Mouse (Mus musculus): ENCODE data around the gene Ubox5.

The Ubox5 gene

DNA sequence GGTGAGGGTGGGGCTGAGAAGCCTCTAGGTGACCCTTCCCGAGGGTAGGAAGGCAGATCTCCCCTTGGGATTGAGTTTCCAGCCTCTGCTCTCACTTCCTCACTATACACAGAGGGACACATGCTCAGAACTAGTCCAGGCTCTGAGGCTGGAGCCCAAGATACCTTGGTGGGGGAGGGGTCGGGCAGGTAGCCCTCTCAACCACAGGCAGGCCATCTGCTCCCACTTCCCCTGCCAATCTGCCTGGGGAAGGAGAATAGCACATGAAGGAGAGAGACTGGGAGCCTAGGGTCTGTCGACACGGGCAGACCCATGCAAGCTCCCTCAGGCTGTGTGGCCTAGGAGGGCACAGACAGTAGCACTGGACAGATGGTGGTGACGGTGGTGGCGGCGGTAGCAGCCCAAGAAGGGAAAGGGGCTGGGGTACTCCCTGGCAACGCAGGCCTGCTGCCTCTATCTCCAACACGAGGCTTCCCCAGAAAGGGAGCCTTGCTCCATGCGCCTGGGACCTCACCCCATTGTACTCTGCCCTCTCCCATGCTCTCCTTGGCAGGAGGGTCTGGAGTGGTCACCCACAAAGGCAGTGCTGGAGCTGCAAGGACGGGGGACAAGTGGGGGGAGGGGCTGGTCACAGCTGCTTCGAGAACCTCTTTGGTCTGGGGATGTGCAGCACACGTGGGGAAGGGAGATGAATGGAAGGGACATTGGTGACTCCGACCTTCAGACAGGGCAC, 4.3 kb upstream of the Ubox5 start:
- DNase-seq (ENCODE audit: low read depth, low spot score): no peak

DNA sequence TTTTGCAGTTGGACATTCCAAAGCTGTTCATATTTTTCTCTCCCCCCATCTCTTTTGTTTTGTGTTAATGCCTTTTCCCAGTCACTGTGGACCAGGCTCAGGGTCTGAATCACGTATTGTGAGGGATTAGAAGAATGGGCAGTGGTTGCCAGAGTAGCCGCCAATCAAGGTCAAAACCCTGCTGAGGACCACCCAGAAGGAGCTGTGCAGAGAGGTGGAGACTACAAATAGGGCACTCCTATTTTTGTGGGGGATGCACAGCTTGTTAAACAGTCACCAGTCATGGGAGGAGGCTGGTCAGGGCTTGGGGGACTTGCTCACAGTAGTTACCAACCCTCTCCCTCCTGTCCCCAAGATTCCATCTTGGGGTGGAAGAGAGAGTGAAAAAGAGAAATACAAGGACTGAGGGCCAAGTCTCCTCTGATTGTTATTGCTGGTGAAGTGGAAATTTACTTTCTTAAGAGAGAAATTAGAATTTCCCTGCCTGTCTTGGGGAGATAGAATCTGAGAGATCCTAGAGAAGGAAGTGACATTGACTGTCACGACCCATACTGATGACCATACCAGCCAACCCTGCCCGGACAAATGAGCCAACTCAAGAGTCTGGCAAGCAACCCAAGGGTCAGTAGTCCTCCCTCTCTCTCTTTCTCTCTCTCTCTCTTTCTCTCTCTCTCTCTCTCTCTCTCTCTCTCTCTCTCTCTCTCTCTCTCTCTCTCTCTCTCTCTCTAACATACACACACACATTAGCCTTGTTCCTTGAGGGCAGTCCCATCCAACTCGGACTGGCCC, 3.2 kb upstream of the Ubox5 start:
- DNase-seq (ENCODE audit: low read depth, low spot score): no peak

DNA sequence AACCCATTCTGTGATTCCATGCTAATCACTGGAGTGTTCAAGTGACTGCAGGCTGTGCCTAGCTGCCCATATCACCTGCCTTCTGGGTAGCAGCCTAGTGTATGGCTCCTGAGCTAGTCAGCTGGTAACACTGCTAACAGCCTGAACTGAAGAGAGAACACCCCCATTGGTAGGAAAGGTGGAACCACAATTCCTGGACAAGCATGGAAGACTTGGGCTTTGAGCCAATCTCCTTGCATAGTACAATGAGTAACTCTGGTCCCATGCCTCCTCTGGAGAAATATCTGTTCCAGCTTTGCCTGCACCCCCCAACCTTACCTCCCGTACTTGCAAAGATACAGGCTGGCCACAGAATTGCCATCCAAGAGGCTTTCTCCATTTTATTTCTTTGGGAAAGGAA, 2.6 kb upstream of the Ubox5 start:
- no peak for DNase-seq (ENCODE audit: low read depth, low spot score)

DNA sequence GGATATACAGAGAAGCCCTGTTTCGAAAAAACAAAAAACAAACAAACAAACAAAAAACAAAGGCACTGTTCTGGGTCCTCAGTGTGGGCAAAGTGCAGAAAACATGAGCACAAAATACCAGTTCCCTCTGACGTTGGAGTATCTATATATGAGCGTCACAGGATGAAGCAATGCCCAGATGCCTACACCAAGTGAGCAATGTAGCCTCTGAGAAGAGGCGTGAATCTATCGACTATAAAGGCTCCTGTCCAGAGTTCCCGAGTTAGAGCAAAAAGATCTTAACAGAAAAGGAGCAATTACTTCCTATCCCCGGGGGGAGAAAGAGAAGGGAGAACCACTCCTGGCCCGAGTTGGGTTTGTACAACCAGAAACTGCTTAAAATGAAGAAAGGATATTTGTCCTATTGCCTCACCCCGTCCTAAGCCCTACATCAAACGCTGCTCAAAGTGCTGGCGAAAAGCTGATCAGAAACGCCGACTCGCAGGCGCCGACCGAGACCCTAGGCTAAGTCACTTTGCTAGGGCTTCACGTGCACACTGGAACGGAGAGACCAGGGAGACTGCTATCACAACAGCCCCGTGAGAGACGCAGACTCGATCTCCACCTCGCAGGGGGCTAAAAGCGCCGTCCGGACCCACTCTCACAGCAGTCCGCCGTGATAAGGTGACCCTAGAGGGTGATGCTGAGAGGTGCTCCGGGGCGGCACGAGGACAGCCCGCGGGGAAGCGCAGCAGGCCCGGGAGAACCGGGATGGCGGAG, 579 bp downstream of the Ubox5 start:
- no peak for DNase-seq (ENCODE audit: low read depth, low spot score)

DNA sequence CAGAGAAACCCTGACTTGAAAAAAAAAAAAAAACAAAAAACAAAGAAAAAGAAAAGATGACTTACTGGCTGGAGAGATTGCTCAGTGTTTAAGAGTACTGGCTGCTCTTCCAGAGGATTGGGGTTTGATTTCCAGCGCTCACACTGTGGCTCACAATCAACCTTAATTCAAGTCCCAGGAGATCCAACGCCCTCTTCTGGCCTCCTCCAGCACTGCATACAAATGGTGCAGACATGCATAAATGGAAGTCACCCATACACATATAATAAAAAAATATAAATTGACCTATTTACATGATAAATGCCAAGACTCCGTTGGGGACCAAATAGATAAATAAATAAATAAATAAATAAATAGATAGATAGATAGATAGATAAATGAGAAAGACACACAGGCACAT, 1.4 kb downstream of the Ubox5 start:
- no peak for DNase-seq (ENCODE audit: low read depth, low spot score)

DNA sequence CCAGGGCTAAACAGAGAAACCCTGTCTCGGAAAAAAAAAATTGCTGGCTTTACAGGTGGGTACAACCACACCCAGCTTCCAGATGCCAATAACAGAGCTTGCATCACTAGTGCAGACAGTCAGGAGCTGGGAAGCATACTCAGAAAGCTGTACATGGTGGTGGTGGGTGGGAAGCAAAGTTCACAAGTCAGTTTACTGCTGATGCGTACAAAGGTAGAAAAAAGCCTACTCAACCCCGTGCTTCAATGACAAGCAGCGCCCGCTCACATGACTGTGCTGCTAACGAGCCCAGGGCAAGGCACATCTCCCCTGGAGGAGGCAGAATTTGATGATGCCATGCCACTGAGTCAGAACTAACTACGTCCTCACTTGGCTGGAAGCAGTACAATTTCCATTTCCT, 10.9 kb downstream of the Ubox5 start:
- no peak for DNase-seq (ENCODE audit: low read depth, low spot score)

DNA sequence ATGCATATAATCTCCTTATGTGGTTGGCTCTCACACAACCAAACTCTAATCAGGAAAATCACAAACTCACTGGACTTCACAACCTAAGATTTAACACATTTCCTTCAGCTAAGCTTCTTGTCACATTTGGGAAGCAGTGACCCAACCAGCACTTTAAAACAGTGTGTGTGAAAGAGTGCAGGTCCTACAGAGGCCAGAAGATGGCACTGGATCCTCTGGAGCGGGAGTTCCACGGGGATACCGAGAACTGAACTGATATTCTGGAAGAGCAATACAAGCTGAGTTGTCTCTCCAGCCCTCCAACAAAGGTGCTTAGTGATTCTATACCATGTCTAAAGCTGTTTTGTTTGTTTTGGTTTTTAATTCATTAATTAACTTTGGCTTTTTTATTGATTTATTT, 16.7 kb downstream of the Ubox5 start:
- DNase-seq (ENCODE audit: low read depth, low spot score): no peak

DNA sequence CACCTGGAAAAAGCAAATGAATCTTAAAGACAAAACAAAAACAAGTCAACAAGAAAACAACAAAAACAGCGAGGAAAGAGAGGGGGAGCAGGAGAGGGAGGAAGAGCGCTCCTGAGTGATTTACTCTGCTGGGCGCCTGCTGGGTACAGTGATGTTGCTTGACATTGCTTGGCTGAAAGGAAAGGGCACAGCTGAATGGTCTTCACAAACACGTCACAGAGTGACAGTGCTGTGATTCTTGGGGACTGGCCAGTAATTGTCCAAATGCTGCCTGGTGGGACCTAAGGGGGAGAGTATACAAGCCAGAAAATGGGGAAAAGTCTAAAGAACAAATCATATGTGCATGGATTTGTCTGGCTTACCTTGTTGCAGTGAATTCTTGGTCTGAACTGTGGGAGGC, 27.6 kb downstream of the Ubox5 start:
- no peak for DNase-seq (ENCODE audit: low read depth, low spot score)

DNA sequence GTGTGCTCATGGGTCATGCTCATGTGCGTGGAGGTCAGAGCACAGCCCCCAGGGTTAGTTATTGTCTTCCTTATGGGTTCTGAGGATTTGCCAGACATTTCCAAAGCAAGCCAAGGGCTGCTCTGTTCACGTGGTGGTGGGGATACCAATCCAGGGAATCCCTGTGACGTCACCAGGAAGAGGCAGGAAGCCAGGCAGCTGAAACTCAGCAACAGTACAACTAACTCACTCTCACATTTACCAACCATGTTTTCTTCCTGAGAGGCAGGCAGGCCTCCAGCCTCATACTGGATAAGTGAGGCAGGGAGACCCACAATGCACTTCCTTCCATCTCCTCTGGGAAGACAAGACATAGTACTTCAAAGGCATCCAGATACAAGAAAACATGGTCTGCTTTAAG, 31.4 kb downstream of the Ubox5 start:
- no peak for DNase-seq (ENCODE audit: low read depth, low spot score)

DNA sequence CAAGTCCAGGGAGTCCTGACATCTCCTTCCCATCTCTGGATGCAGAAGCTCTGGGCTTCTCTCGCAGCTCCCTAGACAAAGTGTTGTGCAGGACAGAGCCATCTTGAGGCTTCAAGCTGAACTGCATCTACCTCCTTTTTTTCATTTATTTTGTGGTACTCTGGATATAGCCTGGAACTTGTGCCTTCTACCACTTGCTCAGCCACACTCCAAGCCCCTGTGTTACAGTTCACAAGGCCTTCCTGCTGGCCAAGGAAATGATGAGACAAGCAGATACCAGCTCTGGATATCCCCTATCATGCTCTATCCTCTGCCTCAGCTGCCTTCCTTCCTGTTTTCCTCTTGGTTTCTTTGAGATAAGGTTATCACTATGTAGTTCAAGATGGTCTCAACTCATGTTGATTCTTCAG, 32.2 kb downstream of the Ubox5 start:
- DNase-seq (ENCODE audit: low read depth, low spot score): peak; percentile 12

DNA sequence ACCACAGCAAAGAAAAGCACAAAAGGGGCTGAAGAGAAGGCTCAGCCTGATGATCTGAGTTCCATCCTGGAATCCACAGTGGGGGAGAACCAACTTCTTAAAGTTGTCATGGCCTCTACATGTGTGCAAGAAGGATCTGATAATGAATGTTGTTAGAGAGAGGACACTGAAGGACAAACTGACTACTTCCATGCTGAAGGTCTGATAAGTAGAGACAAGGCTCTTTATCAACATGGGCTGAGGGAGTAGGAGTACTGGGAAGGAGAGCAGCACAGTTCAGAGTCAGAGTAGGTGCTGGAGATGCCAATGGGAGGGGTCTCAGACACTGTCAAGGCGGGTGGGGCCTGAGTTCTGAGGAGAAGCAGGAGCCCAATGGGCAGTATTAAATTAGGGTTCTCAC, 34.2 kb downstream of the Ubox5 start:
- DNase-seq (ENCODE audit: low read depth, low spot score): no peak

DNA sequence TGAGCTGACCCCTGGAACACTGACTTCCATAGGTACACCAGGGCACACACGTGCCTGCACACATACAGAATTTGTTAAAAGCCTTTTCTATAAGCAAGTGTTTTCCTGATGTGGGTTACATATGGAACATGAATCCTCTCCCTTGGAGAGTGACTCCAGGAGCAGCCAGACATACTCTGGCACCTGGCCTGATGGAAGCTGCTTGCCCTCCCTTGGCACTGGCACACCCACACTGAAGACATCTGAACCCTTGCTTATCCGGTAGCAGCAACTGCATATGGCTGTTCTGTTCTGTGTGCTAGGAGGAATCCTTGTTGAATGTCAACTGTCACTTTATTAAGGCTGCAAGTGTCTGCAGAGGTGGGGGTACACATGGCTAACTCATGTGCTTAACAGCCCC, 38.8 kb downstream of the Ubox5 start:
- DNase-seq (ENCODE audit: low read depth, low spot score): no peak

DNA sequence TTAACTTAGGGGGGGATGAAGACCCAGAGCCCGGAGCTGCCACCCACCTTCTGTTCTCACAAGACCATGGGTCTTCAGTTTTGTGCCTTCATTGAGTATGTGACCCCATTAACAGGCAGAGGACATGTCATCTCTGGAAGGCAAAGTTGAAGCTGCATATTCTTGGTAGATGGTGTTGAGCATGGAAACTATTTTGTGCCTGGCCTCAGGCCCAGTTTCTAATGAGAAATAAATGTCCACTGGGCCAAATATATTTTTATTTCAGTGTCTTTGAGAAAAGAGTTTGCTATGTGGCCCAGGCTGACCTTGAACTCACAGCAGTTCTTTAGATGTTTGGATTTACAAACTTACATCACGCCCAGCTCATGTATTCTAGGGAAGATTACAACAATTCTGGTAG, 40.1 kb downstream of the Ubox5 start:
- no peak for DNase-seq (ENCODE audit: low read depth, low spot score)

DNA sequence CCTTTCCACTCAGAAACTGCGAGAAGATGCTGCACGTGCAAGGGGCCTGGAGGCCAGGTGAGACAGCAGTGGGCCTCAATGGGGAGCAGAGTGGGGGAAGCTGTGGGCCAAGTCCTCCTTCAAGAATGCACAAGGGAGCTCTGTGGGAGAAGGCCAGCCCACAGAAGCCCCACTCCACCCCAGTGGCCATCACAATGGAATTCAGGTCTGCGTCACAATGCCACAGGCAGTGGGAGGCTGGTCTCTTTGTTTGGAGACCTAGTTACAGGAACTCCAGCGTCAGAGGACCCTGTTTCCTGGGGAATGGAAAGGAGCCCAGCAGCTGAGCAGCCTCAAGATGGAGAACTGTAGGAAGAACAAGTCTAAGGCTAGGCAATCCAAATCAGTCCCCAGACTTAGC, 40.7 kb downstream of the Ubox5 start:
- DNase-seq (ENCODE audit: low read depth, low spot score): no peak

DNA sequence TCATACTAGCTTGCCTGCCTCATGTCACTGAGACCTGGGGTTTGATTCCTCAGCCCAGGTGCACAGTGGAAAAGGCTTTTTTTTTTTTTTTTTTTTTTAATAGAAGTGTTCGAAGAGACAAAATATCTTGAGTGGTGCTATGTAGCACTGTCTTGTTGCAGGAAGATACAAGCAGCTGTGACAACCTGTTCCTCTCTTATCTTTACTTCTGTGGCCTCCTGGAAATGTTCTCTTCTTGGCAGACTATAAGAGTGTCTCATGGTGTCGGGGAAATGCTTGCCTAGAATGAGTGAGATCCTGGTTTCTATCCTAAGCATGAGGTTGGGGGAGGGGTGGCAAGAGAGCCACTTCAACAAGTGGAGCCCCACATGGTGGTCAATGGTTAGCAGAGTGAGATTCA, 41.5 kb downstream of the Ubox5 start:
- no peak for DNase-seq (ENCODE audit: low read depth, low spot score)

DNA sequence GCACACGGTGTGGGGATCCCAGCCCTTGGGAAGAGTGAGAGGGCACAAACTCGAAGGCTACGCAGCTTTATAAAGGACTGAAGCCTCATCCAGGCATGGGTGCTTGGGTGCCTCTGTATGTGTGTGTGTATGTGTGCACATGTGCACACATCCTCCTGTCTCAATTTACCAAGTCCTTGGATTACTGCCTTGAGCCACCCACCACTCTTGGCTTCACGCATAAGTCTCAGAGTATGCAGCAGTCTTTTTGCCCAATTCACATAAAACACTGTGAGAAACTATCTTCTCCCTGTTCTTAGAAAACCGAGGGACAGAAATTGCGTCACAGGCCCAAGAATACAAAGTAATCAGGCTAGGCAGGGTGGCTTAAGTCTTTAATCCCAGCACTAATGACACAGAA, 43.8 kb downstream of the Ubox5 start:
- DNase-seq (ENCODE audit: low read depth, low spot score): no peak

DNA sequence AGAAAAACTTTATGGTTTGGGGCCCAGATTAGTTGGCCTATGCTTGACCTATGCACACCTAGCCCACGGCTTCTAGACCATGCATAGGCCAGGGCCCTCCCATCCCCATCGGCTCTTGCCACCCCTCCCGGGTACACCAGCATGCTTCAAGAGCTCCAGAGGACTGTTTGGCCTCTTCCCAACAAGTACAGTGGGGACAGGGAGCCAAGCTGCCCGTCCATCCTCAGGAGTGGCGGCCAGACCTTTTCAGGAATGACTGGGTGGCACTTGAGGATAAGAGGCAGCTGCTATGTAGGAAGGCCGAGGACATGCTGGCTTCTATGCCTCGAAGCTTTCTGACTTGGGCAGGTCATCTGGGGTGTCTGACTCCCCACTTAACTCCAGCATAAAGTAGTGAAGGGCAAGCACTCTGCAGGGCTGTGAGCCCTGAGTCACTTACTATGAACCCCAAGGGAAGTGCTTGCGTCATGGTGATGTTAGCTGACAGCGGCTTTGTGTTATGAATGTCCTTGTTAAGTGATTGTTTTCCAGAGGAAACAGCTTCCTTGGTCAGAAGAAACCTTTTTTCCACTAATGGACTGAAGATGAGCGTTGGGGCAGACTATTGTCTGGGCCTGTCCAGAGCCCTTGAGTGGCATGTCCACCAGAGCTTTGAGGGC, 45.8 kb downstream of the Ubox5 start:
- no peak for DNase-seq (ENCODE audit: low read depth, low spot score)

DNA sequence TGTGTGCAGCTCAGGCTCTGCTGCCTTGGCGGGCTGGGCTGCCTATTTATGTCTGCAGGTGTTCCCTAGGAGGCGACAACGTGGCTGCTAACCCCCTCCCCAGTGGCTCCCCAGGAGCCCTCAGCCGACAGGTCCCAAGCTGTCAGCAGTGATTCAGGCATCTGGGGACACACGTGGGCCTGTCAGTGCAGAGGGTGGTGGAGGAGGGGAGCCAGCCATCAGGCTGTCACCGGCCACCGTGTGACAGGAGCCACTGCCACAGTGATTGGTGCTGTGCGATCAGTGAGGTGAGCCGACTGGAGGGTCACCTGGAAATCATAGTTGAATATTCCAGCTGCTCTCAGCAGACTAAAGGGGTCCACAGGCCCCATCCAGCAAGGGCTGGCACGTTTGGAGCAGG, 47.3 kb downstream of the Ubox5 start, which contains the start of gene Avp:
Gene Avp, minus strand, starts transcription at position 3 of the 400 bp plus-strand sequence.
- no peak for DNase-seq (ENCODE audit: low read depth, low spot score)

DNA sequence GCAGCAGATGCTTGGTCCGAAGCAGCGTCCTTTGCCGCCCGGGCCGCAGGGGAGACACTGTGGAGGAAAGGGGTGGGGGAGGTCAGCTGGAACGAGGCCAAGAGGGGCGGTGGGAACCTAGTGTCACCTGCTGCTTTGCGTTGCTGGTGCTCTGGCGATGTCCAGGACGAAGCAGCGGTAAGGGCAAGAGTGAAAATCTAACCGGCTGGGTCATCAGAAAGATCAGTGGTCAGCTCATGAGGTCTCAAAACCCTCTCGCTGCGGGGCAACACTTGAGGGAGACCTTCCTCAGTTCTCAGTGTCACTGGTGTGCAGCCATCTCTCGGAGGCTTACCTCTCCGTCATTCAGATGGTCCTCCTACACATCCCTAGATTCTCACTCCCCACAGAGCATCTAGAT, 48.6 kb downstream of the Ubox5 start:
- no peak for DNase-seq (ENCODE audit: low read depth, low spot score)

DNA sequence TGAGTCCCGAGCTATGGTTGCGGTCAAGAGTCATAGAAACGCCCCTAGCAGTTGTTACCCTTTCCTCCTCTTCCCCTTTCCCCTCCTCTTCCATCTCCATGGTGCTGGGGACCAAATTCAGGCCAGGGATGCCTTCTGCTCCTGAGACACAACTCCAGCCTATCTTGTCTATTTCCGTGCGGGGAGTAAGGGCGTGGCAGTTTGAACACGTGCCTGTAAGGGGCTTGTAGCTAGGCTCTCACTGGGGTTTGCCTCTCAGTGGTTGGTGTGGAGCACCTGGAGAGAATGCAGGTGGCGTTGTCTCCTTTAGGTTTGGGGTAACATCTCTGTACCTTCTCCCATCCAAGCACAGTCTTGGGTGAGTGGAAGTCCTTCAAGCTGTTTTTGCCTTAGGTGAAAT, 50.0 kb downstream of the Ubox5 start:
- DNase-seq (ENCODE audit: low read depth, low spot score): no peak

DNA sequence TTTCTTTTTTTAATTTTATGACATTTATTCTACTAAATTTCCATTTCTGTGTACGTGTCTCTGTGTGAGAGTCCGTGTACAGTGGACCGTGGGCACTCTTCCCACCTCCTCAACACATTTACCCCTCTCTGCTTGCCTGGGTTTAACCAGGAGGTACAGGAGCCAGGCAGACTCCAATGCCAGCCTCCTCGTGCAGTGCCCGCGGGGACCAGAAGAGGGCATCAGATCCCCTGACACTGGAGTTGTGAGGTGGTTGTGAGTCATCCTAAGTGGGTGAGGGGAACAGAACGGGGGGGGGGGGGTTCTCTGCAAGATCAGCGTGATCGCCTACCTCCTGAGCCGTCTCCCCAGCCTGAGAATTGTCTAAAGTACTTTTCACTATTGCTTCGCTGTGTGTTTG, 51.7 kb downstream of the Ubox5 start:
- no peak for DNase-seq (ENCODE audit: low read depth, low spot score)

DNA sequence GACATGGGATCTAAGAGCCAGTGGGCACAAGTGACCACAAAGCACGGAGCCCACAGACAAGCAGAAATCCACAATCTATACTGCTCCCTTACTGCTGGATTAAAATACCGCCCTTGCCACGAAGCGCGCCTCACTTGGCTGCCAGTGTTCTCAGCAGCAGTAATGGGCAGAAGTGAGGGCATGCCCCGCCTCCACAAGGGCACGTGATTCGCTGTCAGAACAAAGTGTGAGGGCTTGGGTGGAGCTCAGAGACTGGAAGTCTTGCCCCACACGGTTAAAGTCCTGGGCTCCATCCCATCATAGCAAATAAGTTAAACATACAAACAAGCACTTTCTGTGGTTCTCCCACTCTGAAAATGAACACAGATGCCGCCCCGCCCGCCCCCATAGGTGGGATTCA, 52.2 kb downstream of the Ubox5 start:
- DNase-seq (ENCODE audit: low read depth, low spot score): no peak
